Mouse (Mus musculus) E14TG2a.4 (cell line): ENCODE data around the gene Cd300ld2.

ENCODE experiments used
- CTCF ChIP-seq: conservative IDR thresholded peaks from 2 replicates; pipeline ENCODE4 v1.5.1; 2014; ENCODE audit warnings: low read length
- NANOG ChIP-seq: IDR thresholded peaks from 2 replicates; pipeline ENCODE4 v1.6.1; 2014; ENCODE audit warnings: borderline replicate concordance, low read length, mixed read lengths
- POU5F1 ChIP-seq: IDR thresholded peaks from 2 replicates; pipeline ENCODE4 v1.6.1; 2014; ENCODE audit warnings: low read length, borderline replicate concordance

DNA sequence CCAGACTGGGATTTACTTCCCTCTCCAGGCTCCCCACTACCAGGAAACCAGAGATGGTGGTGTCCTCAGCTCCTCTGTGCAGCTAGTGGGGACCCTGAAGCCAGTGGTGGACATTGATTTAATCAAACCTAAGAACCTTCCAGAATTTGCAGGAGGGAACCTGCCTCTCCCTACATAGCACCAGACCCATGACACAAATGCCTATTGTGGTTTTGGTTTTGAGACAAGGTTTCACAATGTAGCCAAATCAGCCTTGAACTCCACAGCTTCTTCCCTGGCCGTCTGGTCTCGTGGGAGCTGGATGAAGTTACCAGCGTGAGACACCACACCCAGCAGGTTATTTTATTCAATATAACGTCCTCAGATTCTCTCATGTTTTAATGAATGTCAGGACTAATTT lies 42.7 kb upstream of the Cd300ld2 start:
- TF ChIP-seq CTCF (no peak), POU5F1 (no peak), NANOG (no peak)
